In genomic region chr4:99947192-99947591, GRCm38 (mm10) we compare ENCODE assay signal across 9 mouse cellular contexts. TPM values are rescaled to one million over a fixed set of nuclear protein-coding genes. Genes with fewer than 3 reads are reported as not detected.
A peak's percentile ranks its signal among the peaks of the same experiment; 100 is the strongest.
DNase-seq lines count a peak whose midpoint lies in the region; ATAC-seq lines count a peak whose summit lies in the region.
"Had no signal": no experiment of that assay in that cellular context is flagged by ENCODE, and none has a peak within 500 bp of the region (broad histone marks: within the 10 kb centered on the region; RNA-seq: fewer than 3 reads in every experiment).

No protein-coding gene starts in this region.

- H3K4me1 ChIP-seq in lung, embryonic 16.5 days (replicated peaks; ENCODE audit: control insufficient read depth, insufficient read depth, low read length) = peaks cover 4% of the 10 kb centered on the region; the same call in 1 of the 2 replicates
- H3K4me1 ChIP-seq: limb, embryonic 12.5 days had no signal

- no peaks in the 10 kb centered on the region for H3K27me3 ChIP-seq in lung, embryonic 16.5 days (ENCODE audit: control insufficient read depth, insufficient read depth, low read depth, low read length)
- H3K27me3 ChIP-seq: limb, embryonic 12.5 days had no signal

- H3K4me2 ChIP-seq in lung, embryonic 16.5 days (ENCODE audit: low read depth, low read length) = no peak overlapping the region
- H3K4me2 ChIP-seq: limb, embryonic 12.5 days had no signal

- no peak for DNase-seq in lung, postnatal 25 days (ENCODE audit: low spot score)
- DNase-seq in ZHBTc4 (ENCODE audit: low read depth, low spot score) = peak; percentile 62
- DNase-seq in induced T-regulatory cell, adult 2 months (ENCODE audit: low read depth) = peak; percentile 72
- peak; percentile 61 for DNase-seq in retina, postnatal 1 day
- DNase-seq in layer of hippocampus, postnatal 25 days (ENCODE audit: extremely low spot score in 1 of 2, low spot score in 1 of 2) = no peak
- DNase-seq in frontal cortex, postnatal 10 days (ENCODE audit: low spot score in 2 of 2) = no peak
- DNase-seq in T-cell, adult 2 months (ENCODE audit: low spot score) = no peak

- H3K36me3 ChIP-seq in lung, embryonic 16.5 days (ENCODE audit: control insufficient read depth, insufficient read depth, low read length) = no peaks in the 10 kb centered on the region
- H3K36me3 ChIP-seq: limb, embryonic 12.5 days had no signal

- H3K27ac ChIP-seq in lung, embryonic 16.5 days (ENCODE audit: low read length) = peak overlapping the region; percentile 18; the same call in 1 of the 2 replicates
- H3K27ac ChIP-seq: limb, embryonic 12.5 days had no signal

- H3K9me3 ChIP-seq in lung, embryonic 16.5 days (ENCODE audit: control insufficient read depth, low read length) = no peaks in the 10 kb centered on the region
- H3K9me3 ChIP-seq: limb, embryonic 12.5 days had no signal

- peak; percentile 21; the same call in 1 of the 2 replicates for ATAC-seq in lung, embryonic 16.5 days (ENCODE audit: low read depth)

- H3K9ac ChIP-seq in lung, embryonic 16.5 days (ENCODE audit: low read length) = no peak overlapping the region
- H3K9ac ChIP-seq: limb, embryonic 12.5 days had no signal

- 50% methylated on average over 1 of the region's 1 CpGs for WGBS in lung, embryonic 16.5 days

- H3K4me3 ChIP-seq in lung, embryonic 16.5 days (ENCODE audit: low read length) = no peak overlapping the region
- H3K4me3 ChIP-seq: limb, embryonic 12.5 days had no signal

RNA-seq across cellular contexts. Expression of gene Itgb3bp, which starts 17.6 kb away (rescaled TPM):
- 36.8 and 44.9 TPM in 2 replicates for polyA plus RNA-seq in lung, embryonic 16.5 days (2015; fragmentation: Nextera tagmentation; extraction: Ambion mirVana)
- 1 to 10 TPM; 4.4 to 6.0 TPM for total RNA-seq in layer of hippocampus, postnatal 25 days (2021)

RNA-seq across cellular contexts. Expression of gene Pgm1, which starts 18.0 kb away (rescaled TPM):
- polyA plus RNA-seq in lung, embryonic 16.5 days (2015; fragmentation: Nextera tagmentation; extraction: Ambion mirVana) = 90.6 and 101 TPM in 2 replicates
- total RNA-seq in layer of hippocampus, postnatal 25 days (2021) = 10 to 100 TPM; 56.2 to 65.8 TPM

Comparison
In these comparisons a context has a peak if more than half of its experiments do, and no peak if none do; other contexts are left out.
1. DNase-seq: peak in ZHBTc4 (single experiment), induced T-regulatory cell, adult 2 months (single experiment) and retina, postnatal 1 day (single experiment); none in lung, postnatal 25 days (single experiment), layer of hippocampus, postnatal 25 days (0 of 2), frontal cortex, postnatal 10 days (0 of 2) and T-cell, adult 2 months (single experiment).